Mouse (Mus musculus): ENCODE data around the gene Adgrg1. TPM values are rescaled to one million over a fixed set of nuclear protein-coding genes. Genes with fewer than 3 reads are reported as not detected.

Adgrg1 gene
- polyA plus RNA-seq, 1 experiment from 2014 or later = 7.9 TPM

DNA sequence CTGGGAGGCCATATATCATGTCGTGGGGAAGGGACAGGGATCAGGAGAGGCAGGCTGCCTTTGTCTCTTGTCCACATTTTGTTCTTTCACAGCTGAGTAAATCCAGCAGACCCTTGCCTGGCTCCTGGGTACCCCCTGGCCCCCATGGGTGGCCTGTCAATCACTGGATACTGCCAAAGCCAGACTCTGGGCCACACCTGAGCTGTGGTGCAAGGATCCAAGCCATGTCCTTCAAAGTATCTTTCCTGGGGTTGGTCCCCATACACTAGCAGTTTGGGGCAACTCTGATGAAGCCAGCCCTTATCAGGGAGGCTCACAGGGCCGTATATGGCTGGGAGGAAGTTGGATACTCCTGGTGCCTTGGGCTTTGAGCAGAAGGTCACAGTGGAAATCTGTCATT, 23.9 kb downstream of the Adgrg1 start:
- 51% methylated on average over 2 of the region's 2 CpGs for WGBS

DNA sequence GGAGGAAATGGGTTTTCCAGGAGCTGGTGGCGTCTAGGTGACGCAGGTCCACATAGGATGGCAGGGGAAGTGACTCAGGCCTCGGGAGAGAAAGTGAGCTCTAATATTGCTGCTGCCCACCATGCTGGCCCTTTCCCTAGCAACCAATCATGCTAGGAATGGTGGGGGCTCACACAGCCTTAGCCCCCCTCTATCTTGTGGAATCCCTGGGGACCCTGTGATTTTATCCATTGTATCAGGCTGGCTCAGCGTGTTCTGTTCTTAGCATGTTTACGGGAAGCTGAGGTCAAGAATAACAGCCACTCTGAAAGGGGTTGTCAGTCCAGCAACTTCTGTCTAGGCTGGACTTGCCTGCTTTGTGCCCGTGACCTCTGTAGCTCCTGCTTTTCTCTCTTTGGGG, 24.5 kb downstream of the Adgrg1 start:
- Histone ChIP-seq H3K27ac (no peak overlapping the region; the same call in 1 of the 2 replicates), H3K9me3 (no peaks in the 10 kb centered on the region), H3K36me3 (no peaks in the 10 kb centered on the region), H3K4me3 (no peak overlapping the region), H3K4me1 (peaks cover 45% of the 10 kb centered on the region), H3K27me3 (no peaks in the 10 kb centered on the region), H3K4me2 (replicated peaks) (no peak overlapping the region), H3K9ac (0 out of 2 replicates have a peak overlapping the region, but pooled peaks have one; percentile 1)
- 71% methylated on average over 6 of the region's 6 CpGs for WGBS
- no peak for ATAC-seq (ENCODE audit: low FRiP score, low read depth)

More for the DNA sequence above, 23.9 kb downstream of the Adgrg1 start:
- Histone ChIP-seq H3K4me3 (no peak overlapping the region), H3K9ac (no peak overlapping the region), H3K27me3 (no peaks in the 10 kb centered on the region), H3K9me3 (no peaks in the 10 kb centered on the region), H3K36me3 (no peaks in the 10 kb centered on the region), H3K4me1 (peaks cover 51% of the 10 kb centered on the region), H3K4me2 (replicated peaks) (no peak overlapping the region), H3K27ac (no peak overlapping the region)
- no peak for ATAC-seq (ENCODE audit: low FRiP score, low read depth)

DNA sequence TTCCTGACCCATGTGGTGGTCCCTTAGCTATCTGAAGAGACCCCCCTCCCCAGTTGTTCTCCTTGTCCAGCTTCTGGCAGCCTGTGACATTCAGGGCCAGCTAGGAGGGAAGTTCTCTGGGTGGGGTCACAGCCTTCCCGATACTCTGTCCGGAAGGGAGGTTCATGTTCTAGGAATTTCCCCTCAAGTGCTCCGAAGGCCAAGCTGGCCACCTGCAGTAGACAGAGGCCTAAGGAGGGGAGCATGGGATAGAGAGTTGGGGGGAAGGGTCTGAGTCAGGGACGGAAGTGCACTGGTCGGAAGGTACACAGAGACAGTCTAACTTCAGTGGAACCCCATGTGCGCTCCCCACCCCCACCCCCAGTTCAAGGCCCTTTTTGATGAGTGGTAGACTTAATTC, 25.4 kb downstream of the Adgrg1 start:
- no peak overlapping the region for H3K9ac ChIP-seq
- WGBS = 49% methylated on average over 6 of the region's 6 CpGs
- H3K27ac ChIP-seq = 0 out of 2 replicates have a peak overlapping the region, but pooled peaks have one; percentile 6
- ATAC-seq (ENCODE audit: low FRiP score, low read depth) = 0 out of 2 replicates have a peak, but pooled peaks have one; percentile 17
- peaks cover 36% of the 10 kb centered on the region for H3K4me1 ChIP-seq
- H3K9me3 ChIP-seq = no peaks in the 10 kb centered on the region
- H3K27me3 ChIP-seq = no peaks in the 10 kb centered on the region
- no peak overlapping the region for H3K4me2 ChIP-seq (replicated peaks)
- H3K4me3 ChIP-seq = no peak overlapping the region
- H3K36me3 ChIP-seq = no peaks in the 10 kb centered on the region

DNA sequence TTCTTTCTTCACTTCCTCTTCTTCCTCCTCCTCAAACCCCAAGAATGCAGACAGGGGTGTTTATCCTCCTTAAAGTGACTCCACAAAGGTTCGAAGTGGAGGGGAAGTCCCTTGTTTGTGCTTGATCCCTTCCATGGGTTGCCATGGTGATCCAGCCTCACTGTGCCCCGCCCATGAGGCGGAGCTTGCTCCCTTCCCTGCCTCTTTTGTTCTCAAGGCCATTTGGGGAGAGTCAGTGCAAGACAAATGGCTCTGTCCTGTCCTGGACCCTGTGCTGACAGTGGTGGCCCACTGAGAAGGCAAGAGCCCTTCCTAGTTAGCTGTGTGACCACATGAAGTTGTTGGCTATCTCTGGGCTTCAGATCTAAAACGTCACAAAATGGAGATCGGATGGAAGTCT, 26.1 kb downstream of the Adgrg1 start:
- no peaks in the 10 kb centered on the region for H3K27me3 ChIP-seq
- H3K9me3 ChIP-seq = no peaks in the 10 kb centered on the region
- ATAC-seq (ENCODE audit: low FRiP score, low read depth) = no peak
- no peak overlapping the region for H3K9ac ChIP-seq
- no peak overlapping the region for H3K4me2 ChIP-seq (replicated peaks)
- 21% methylated on average over 5 of the region's 5 CpGs for WGBS
- peaks cover 30% of the 10 kb centered on the region for H3K4me1 ChIP-seq
- no peaks in the 10 kb centered on the region for H3K36me3 ChIP-seq
- no peak overlapping the region for H3K4me3 ChIP-seq
- H3K27ac ChIP-seq = no peak overlapping the region

DNA sequence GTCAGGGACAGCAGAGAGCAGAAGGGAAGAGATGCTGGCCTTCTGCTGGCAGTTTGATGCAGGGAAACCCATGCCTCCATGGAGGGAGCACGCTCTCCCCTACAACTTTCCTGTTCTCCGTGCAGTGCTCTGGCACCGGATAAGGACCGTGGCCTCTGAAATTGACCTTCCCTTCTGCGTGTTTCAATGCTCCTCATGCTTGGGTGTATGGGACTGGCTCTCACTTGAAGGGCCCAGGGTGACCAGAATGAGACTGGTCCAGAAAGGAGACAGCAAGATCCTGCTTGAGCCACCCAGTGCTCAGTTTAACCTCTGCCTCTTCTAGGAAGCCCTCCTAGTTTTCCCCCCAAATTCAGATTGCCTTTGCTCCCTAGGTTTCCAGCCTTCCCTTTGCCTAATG, 26.6 kb downstream of the Adgrg1 start:
- peaks cover 26% of the 10 kb centered on the region for H3K4me1 ChIP-seq
- H3K9ac ChIP-seq = no peak overlapping the region
- no peaks in the 10 kb centered on the region for H3K9me3 ChIP-seq
- H3K27ac ChIP-seq = no peak overlapping the region
- H3K4me2 ChIP-seq (replicated peaks) = no peak overlapping the region
- no peak overlapping the region for H3K4me3 ChIP-seq
- H3K36me3 ChIP-seq = no peaks in the 10 kb centered on the region
- 75% methylated on average over 5 of the region's 5 CpGs for WGBS
- H3K27me3 ChIP-seq = no peaks in the 10 kb centered on the region
- no peak for ATAC-seq (ENCODE audit: low FRiP score, low read depth)

DNA sequence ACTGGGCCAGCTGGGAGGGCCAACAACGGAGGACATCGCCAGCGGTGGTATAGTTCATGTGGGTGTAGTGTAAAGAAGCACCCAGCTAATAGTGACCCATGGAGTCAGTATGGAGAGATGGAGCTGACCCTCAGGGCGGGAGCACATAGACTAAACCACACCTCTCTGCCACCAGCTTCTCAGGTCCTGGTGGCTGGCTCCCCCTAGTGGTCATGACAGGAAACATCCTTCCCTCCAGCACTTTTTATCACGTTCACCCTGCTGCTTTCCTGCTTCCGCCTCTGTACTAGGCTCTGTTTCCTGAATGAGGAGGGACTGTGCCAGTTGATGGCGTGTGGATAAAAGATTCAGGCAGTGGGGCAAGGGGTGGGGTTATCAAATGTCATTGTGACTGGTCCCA, 27.1 kb downstream of the Adgrg1 start:
- Histone ChIP-seq H3K27me3 (no peaks in the 10 kb centered on the region), H3K4me1 (peaks cover 26% of the 10 kb centered on the region), H3K9me3 (no peaks in the 10 kb centered on the region), H3K4me2 (replicated peaks) (no peak overlapping the region), H3K9ac (no peak overlapping the region), H3K36me3 (no peaks in the 10 kb centered on the region), H3K4me3 (no peak overlapping the region), H3K27ac (no peak overlapping the region)
- ATAC-seq (ENCODE audit: low FRiP score, low read depth) = 0 out of 2 replicates have a peak, but pooled peaks have one; percentile 12
- 6% methylated on average over 7 of the region's 7 CpGs for WGBS

DNA sequence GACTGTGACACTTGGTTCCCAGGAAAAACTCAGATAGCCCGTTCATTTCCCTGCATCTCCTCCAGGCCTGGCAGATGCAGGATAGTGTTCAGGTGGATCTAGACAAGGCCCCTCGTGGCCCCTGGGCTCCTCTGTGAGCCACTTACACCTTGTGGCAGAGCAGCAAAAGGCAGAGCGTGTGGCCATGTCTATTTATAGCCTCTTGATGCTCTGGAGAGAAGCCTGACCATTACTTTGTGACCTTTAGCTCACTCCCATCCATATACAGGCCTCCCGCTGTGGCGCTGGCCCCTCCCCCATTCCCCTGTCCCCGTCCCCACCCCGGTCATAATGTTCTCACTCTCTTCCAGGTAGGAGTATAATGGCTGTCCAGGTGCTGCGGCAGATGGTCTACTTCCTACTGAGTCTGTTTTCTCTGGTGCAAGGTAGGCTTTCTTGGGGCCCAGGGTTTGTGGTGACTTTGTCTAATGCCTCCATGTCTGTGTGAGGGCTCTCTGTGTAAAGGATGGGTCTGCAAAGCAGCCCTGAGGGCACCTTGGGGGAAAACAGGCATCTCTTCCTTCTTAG, 27.6 kb downstream of the Adgrg1 start:
- 46% methylated on average over 8 of the region's 8 CpGs for WGBS
- no peak overlapping the region for H3K9ac ChIP-seq
- ATAC-seq (ENCODE audit: low FRiP score, low read depth) = no peak
- H3K4me1 ChIP-seq = peaks cover 21% of the 10 kb centered on the region
- H3K4me2 ChIP-seq (replicated peaks) = no peak overlapping the region
- H3K4me3 ChIP-seq = no peak overlapping the region
- H3K27ac ChIP-seq = no peak overlapping the region
- no peaks in the 10 kb centered on the region for H3K9me3 ChIP-seq
- no peaks in the 10 kb centered on the region for H3K27me3 ChIP-seq
- no peaks in the 10 kb centered on the region for H3K36me3 ChIP-seq

DNA sequence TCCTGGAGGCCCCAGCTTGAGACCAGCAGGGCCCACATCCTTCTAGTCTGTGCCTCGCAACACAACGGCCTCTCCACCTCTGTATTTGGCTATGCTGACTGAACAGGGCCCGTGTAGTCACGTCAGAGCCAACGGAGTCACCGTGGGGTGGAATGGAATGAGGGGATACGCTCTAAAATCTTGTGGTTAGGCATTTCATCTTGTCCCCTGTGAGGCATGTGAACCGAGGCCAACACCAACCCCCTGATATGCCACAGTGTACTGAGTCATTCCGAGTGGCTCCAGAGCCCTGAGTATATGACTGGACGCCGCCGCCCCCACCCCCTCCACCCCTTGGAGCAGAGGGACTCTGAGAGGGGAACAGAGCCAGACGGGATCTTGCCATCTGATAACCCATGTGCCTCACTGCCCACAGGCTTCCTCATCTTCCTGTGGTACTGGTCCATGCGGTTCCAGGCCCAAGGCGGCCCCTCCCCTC, 37.9 kb downstream of the Adgrg1 start:
- Histone ChIP-seq H3K4me2 (replicated peaks) (no peak overlapping the region), H3K27ac (no peak overlapping the region), H3K9ac (no peak overlapping the region), H3K4me1 (no peaks in the 10 kb centered on the region), H3K4me3 (no peak overlapping the region), H3K36me3 (no peaks in the 10 kb centered on the region), H3K9me3 (no peaks in the 10 kb centered on the region), H3K27me3 (no peaks in the 10 kb centered on the region)
- no peak for ATAC-seq (ENCODE audit: low FRiP score, low read depth)
- WGBS = 82% methylated on average over 15 of the region's 15 CpGs

DNA sequence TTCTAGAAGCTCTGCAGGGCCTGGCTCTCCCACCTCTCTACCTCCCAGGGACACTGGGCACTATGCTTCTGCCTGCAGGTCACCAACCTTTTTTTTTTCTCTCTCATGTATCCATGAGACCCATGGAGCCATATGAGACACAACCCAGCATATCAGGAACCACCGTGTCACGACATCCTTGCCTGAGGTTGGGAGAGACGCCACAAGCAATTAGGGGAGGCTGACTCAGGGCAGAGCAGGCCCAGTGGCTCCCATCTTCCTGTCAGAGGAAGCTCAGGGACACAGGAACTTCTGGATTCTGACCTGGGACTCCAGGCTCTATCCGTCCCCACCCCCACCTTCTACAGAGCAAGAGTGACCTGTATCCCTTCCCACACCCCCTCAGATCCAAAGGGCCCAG, 41.3 kb downstream of the Adgrg1 start:
- no peak overlapping the region for H3K4me2 ChIP-seq (replicated peaks)
- no peak for ATAC-seq (ENCODE audit: low FRiP score, low read depth)
- H3K4me1 ChIP-seq = no peaks in the 10 kb centered on the region
- no peaks in the 10 kb centered on the region for H3K9me3 ChIP-seq
- 78% methylated on average over 4 of the region's 4 CpGs for WGBS
- H3K36me3 ChIP-seq = no peaks in the 10 kb centered on the region
- H3K9ac ChIP-seq = no peak overlapping the region
- H3K4me3 ChIP-seq = no peak overlapping the region
- H3K27me3 ChIP-seq = no peaks in the 10 kb centered on the region
- no peak overlapping the region for H3K27ac ChIP-seq

DNA sequence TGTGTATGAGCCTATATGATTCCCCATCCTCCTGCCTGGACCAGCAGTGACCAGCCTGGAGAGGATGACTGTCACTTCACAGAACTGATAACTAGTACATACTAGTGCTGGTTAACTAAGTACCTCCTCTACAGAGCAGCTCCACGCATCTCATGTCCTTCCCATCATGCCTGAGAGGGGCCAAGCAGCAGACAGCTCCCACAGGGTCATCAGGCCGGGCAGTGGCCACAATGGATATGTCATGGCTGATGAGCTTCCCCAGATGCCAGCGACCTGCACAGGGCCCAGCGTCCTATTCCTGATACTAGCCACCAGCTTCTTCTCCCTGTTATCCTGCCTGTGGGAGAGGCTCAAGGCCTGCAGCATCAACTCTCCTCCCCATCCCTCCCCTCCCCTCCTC, 42.1 kb downstream of the Adgrg1 start:
- H3K9ac ChIP-seq = no peak overlapping the region
- no peak overlapping the region for H3K4me3 ChIP-seq
- no peak for ATAC-seq (ENCODE audit: low FRiP score, low read depth)
- H3K27ac ChIP-seq = no peak overlapping the region
- H3K4me1 ChIP-seq = no peaks in the 10 kb centered on the region
- 63% methylated on average over 4 of the region's 4 CpGs for WGBS
- H3K9me3 ChIP-seq = no peaks in the 10 kb centered on the region
- no peaks in the 10 kb centered on the region for H3K36me3 ChIP-seq
- H3K27me3 ChIP-seq = no peaks in the 10 kb centered on the region
- H3K4me2 ChIP-seq (replicated peaks) = no peak overlapping the region

DNA sequence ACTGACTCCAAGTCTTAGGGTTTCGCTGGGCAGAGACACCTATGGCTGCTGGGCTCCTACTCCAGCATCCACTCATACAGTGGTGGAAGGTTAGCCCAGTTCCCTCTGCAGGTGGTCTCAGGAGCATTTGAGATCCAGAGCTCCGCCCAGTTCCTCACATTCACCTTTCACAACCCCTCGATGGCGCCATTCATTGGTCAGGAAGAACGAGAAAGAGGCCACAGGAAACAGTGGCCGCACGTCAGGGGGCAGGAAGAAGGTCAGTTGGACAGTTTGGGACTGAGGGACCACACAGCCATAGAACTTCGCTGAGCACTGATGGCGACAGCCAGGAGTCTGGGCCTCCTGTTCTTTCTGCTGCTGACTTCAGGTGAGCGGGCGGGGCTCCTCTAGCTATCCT, 42.9 kb downstream of the Adgrg1 start, which contains the start of gene Adgrg3:
TSS of gene Adgrg3 (plus strand) at position 242 of the 400 bp plus-strand sequence.
- no peak within 1 kb of the TSS for H3K4me2 ChIP-seq (replicated peaks)
- no peak within 1 kb of the TSS for H3K4me3 ChIP-seq
- ATAC-seq (ENCODE audit: low FRiP score, low read depth) = no peak
- H3K4me1 ChIP-seq = no peaks in the 10 kb centered on the region
- H3K36me3 ChIP-seq = no peaks in the 10 kb centered on the region
- H3K27ac ChIP-seq = no peak within 1 kb of the TSS
- no peaks in the 10 kb centered on the region for H3K9me3 ChIP-seq
- no peaks in the 10 kb centered on the region for H3K27me3 ChIP-seq
- no peak within 1 kb of the TSS for H3K9ac ChIP-seq
- 74% methylated on average over 11 of the region's 11 CpGs for WGBS

DNA sequence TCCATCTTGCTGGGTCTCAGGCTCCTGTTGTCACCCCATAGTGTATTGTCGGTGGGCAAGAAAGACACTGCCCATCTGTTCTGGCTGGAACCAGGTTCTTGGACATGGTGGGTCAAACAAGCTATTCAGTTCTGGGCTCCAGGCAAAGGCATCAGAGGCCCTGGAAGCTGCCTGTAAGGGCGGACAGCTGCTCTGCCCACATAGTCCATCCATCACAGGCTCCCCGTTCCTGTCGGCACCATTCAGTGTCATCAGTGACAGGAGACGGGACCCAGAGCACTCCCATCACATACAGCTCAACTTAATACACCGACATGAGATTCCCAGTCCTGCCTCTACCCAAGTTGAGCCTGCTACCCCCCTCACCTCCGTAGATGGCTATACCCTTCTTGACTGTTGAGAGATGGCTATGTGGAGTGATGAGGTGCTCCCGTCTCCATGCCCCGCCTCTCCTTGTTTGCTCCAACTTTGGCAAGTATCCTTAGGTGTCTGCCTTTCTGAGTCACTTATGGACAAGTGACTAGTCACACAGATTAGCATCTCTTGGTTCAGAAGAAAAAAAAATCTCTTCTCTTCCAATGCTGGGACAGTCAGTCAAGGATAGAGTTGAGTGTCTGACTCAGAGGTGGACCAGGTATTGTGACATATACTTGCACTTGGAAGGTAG, 43.6 kb downstream of the Adgrg1 start:
- Histone ChIP-seq H3K9me3 (no peaks in the 10 kb centered on the region), H3K27me3 (no peaks in the 10 kb centered on the region), H3K4me1 (no peaks in the 10 kb centered on the region), H3K4me2 (replicated peaks) (no peak overlapping the region), H3K36me3 (no peaks in the 10 kb centered on the region), H3K4me3 (no peak overlapping the region), H3K27ac (no peak overlapping the region), H3K9ac (no peak overlapping the region)
- no peak for ATAC-seq (ENCODE audit: low FRiP score, low read depth)
- 64% methylated on average over 9 of the region's 9 CpGs for WGBS

All from limb, embryonic 13.5 days (tissue).